Mouse (Mus musculus) E14TG2a.4 (cell line): Measurements from ENCODE around the gene Nek9.
"Not testable (repeated sequence)": the region's sequence is repeated elsewhere in the genome, so short reads cannot be mapped to it uniquely, and the experiment has no call there.

Experiments used
- H3K27me3 ChIP-seq: 2 replicates; pipeline ENCODE4 v1.6.1; 2014; ENCODE audit warnings: low read length, control low read depth; ENCODE audit not compliant: insufficient read depth
- H3K36me3 ChIP-seq: 2 replicates; pipeline ENCODE4 v1.6.1; 2014; ENCODE audit warnings: low read length, control low read depth; ENCODE audit not compliant: insufficient read depth
- H3K4me1 ChIP-seq: replicated peaks from 2 replicates; pipeline ENCODE4 v1.6.1; 2014; ENCODE audit warnings: low read depth, low read length, control low read depth
- H3K4me3 ChIP-seq: replicated peaks from 2 replicates; pipeline ENCODE4 v1.5.1; 2014; ENCODE audit warnings: mild to moderate bottlenecking, low read length
- H3K9me3 ChIP-seq: 2 replicates; pipeline ENCODE4 v1.6.1; 2014; ENCODE audit warnings: low read length, control low read depth
- CTCF ChIP-seq: conservative IDR thresholded peaks from 2 replicates; pipeline ENCODE4 v1.5.1; 2014; ENCODE audit warnings: low read length
- NANOG ChIP-seq: IDR thresholded peaks from 2 replicates; pipeline ENCODE4 v1.6.1; 2014; ENCODE audit warnings: borderline replicate concordance, low read length, mixed read lengths
- POU5F1 ChIP-seq: IDR thresholded peaks from 2 replicates; pipeline ENCODE4 v1.6.1; 2014; ENCODE audit warnings: low read length, borderline replicate concordance

Gene Nek9

DNA sequence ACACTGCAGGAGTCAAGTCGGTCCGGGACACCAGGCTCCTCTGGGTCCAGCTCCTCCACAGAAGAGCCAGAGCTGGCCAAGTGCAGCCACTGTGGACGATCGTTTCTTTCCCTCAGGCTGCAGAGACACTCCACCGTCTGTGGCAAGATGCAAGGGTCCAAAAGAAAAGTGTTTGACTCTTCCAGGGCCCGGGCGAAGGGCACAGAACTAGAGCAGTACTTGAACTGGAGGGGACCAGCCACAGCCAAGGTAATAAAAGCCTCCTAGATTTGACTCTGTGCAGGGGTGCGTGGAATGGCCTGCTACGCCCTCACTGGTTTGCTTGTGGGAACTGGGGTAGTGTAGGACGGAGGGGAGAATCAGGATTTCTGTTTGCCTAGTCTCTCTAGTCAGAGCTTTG, 48.5 kb downstream of the Nek9 start:
- Histone ChIP-seq H3K36me3 (no peaks in the 10 kb centered on the region), H3K4me3 (peak overlapping the region; percentile 80; the same call in 1 of the 2 replicates), H3K9me3 (peaks cover 14% of the 10 kb centered on the region), H3K27me3 (peaks cover 27% of the 10 kb centered on the region), H3K4me1 (peaks cover 34% of the 10 kb centered on the region)
- TF ChIP-seq POU5F1 (no peak), NANOG (no peak), CTCF (no peak)

DNA sequence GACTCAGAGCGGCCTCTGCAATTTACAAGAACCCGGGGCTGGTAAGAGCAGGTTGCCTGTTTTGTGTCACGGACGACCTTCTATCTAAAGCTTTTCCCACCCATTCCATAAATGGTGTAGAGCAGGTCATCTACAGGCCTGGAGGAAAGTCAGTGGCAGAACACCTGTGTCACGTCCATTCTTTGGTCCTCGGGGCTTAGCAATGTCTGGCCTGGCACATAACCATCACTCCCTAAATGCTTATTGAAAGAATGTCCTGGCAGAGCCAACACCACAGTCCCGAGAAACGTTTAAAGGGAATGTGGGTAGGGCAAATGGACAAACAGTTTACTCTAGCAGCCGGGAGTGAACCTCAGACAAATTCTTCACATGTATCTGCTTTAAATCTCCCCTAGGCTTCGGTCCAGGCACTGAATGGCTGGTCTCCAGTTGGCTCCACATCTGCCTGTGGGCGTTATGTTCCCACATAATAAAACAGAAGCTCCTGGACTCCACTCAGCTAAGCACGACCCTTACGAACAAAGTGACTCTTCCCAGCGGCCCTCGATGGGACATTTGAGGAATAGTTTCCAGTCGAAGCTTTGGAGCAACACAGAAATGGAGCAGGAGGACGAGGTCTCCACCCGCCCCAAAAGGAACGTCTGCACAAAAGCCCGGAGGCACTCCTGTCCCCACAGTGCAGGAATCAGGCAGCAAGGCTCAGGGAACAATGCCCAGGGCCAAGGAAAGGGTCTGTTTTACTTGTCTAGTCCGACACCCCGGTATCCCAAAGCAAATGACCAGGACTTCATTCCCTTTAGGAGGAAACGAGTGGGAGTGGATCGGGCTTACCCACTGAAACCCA, 49.8 kb downstream of the Nek9 start:
- H3K4me1 ChIP-seq: peaks cover 34% of the 10 kb centered on the region
- H3K27me3 ChIP-seq: peaks cover 27% of the 10 kb centered on the region
- no peak for TF ChIP-seq NANOG
- no peak for TF ChIP-seq POU5F1
- TF ChIP-seq CTCF: no peak
- peak overlapping the region; percentile 80 for H3K4me3 ChIP-seq
- peaks cover 7% of the 10 kb centered on the region for H3K9me3 ChIP-seq
- no peaks in the 10 kb centered on the region for H3K36me3 ChIP-seq

DNA sequence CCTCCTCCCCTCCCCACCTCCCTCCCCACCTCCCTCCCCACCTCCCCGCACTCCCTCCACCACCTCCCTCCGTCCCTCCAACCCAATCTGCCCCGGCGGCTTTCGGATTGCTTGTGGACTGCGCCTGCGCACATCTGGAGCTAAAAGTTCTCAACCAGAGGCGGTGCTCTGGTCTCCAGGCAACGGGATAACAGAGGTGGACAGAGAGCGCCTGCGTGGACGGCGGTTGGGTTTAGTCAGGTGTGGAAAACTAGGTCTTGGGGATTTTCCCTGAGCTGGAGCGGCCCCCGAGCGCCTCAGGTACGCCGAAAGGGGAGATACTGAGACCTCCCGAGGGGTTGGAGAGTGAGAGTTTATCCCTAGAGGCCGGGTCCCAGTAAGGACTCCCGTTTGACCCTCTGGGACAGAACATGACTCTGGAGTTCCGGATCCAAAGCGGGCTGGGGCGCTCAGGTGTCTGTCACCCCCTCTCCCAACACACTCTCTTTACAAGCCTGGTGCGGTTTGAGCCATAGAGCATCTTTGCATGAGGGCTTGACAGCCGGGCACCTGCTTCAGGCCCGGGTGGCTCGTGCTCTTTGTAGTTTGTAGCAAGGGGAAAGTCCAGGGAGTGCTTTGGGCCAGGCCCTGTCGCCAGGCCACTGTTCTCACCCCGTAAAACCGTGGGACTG, 50.5 kb downstream of the Nek9 start, which contains the start of gene Zc2hc1c:
Gene Zc2hc1c (plus strand): TSS at position 106 of the 671 bp plus-strand sequence.
- Histone ChIP-seq H3K9me3 (no peaks in the 10 kb centered on the region), H3K27me3 (peaks cover 27% of the 10 kb centered on the region), H3K4me3 (peak within 1 kb of the TSS; percentile 80), H3K36me3 (no peaks in the 10 kb centered on the region), H3K4me1 (peaks cover 34% of the 10 kb centered on the region)
- TF ChIP-seq NANOG (no peak), CTCF (no peak), POU5F1 (no peak)

DNA sequence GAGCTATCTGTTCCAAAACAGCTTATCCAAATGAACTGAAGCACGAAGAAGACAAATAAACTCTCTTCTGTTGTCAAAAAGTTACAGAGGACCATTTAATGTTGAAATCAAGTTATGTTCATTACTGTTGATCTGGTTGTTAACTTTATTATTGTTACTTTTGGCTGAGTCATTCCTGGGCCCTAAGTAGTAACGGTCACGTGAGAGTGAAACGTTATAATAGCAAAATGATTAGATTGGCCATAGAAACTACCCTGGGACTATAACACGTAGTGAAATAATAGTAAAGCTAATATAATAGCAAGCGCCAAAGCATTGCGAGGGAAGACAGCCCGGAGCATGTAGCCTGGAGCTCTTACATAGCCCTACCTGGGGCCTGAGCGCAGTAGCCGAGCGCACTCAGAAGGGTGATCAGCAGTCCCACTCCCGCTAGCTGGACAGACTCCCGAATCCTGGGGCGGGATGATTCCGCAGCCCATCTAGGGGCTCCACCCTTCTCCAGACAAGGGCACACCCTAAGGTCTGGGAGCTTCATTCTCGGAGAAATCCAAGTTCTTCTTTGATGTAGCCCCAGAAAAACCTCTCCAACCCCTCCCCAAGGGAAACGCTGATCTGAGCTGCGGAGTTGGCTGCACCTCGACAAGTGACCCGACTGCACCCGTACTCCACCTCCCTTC, 51.2 kb downstream of the Nek9 start, which contains the start of gene Acyp1:
Gene Acyp1 (minus strand): TSS at position 630 of the 677 bp plus-strand sequence.
- TF ChIP-seq NANOG: no peak
- no peak for TF ChIP-seq CTCF
- no peak for TF ChIP-seq POU5F1
- no peaks in the 10 kb centered on the region for H3K36me3 ChIP-seq
- H3K27me3 ChIP-seq: peaks cover 27% of the 10 kb centered on the region
- H3K9me3 ChIP-seq: no peaks in the 10 kb centered on the region
- peak within 1 kb of the TSS; percentile 80 for H3K4me3 ChIP-seq
- H3K4me1 ChIP-seq: peaks cover 34% of the 10 kb centered on the region

DNA sequence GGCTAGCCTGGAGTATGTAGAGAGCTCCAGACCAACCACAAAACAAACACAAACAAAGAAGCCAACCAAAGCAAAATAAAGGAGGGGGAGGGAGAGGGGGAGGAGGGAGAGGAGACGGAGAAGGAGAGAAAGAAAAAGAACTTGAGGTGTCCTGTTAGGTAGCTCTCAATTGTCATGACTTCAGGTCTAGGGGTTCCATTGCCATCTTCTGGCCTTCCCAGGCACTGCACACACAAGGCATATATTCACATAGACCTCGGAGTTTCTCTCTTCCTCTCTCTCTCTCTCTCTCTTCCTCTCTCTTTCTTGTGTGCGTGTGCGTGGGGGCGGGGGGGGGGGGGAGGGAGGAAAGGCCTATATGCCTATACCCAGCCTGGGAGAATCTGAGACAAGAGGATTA, 52.2 kb downstream of the Nek9 start:
- Histone ChIP-seq H3K36me3 (no peaks in the 10 kb centered on the region), H3K4me1 (peaks cover 34% of the 10 kb centered on the region), H3K27me3 (peaks cover 27% of the 10 kb centered on the region), H3K4me3 (no peak overlapping the region), H3K9me3 (no peaks in the 10 kb centered on the region)
- TF ChIP-seq NANOG (no peak), CTCF (peak; percentile 54), POU5F1 (no peak)

DNA sequence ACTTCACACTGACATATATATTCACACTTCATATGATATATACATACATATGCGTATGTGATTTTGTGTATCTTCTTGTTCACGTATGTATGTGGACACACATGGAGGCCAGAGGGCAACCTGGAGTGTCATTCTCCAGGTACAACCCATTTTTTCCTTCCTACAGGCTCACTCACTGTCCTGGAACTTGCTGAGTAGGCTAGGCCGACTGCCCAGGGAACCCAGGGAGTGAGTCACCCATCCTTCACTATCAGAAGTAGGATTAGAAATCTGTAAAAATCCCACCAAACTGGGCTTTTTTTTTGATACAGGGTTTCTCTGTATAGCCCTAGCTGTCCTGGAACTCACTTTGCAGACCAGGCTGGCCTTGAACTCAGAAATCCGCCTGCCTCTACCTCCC, 54.2 kb downstream of the Nek9 start:
- TF ChIP-seq NANOG: no peak

DNA sequence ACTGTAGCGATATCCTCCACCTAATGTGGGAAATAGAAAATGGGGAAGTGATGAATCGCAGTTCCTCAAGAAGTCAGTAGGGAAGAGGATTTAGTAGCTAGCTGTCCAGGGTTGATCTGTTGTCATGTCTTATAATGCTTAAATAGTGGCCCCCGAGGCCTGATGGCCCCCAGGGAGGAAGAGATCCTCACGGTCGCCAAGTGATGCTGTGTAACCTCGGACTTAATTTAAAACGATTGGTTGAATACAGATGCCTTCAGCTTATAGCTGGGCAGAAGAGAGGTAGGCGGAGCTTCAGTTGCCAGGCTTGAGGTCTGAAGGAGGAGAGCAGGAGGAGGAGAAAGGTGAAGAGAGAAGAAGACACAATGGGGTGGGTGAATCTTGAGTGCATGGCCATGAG, 54.8 kb downstream of the Nek9 start:
- TF ChIP-seq NANOG (no peak), POU5F1 (no peak), CTCF (no peak)
- Histone ChIP-seq H3K36me3 (no peaks in the 10 kb centered on the region), H3K9me3 (no peaks in the 10 kb centered on the region), H3K27me3 (peaks cover 10% of the 10 kb centered on the region), H3K4me3 (no peak overlapping the region), H3K4me1 (peaks cover 35% of the 10 kb centered on the region)

More for the DNA sequence above, 54.2 kb downstream of the Nek9 start:
- H3K36me3 ChIP-seq: no peaks in the 10 kb centered on the region
- H3K4me1 ChIP-seq: peaks cover 36% of the 10 kb centered on the region
- no peaks in the 10 kb centered on the region for H3K9me3 ChIP-seq
- peaks cover 16% of the 10 kb centered on the region for H3K27me3 ChIP-seq
- H3K4me3 ChIP-seq: no peak overlapping the region

DNA sequence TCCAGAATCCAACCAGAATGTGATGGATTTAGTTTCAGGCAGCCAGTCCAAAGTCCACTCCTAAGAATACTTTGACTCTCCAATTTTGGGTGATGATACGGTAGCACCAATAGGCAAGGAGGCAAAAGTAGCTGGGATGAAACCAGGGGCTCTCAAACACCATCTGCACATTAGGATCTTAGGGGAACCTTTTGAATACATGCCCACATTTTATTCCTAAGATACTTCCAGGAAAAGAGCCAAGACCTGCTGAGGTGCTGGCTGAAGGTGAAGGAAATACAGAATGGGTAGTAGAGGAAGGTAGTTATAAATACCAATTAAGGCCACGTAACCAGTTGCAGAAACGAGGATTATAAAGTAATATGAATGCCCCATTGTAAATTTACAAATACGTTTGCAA, 57.4 kb downstream of the Nek9 start:
- peaks cover 36% of the 10 kb centered on the region for H3K4me1 ChIP-seq
- not testable (repeated sequence) for H3K9me3 ChIP-seq, H3K27me3 ChIP-seq, H3K4me3 ChIP-seq
- peaks cover 20% of the 10 kb centered on the region for H3K36me3 ChIP-seq
